Mouse (Mus musculus) right cerebral cortex, postnatal 10 days (tissue): ENCODE measurements around the gene B230217C12Rik.
"Not testable (repeated sequence)": the region's sequence is repeated elsewhere in the genome, so short reads cannot be mapped to it uniquely, and the experiment has no call there.

Experiments
- DNase-seq, 2 experiments: peaks; one replicate each; pipeline ENCODE4 v3.0.0; 2021; ENCODE audit warnings: low spot score in 2 of 2

B230217C12Rik gene

DNA sequence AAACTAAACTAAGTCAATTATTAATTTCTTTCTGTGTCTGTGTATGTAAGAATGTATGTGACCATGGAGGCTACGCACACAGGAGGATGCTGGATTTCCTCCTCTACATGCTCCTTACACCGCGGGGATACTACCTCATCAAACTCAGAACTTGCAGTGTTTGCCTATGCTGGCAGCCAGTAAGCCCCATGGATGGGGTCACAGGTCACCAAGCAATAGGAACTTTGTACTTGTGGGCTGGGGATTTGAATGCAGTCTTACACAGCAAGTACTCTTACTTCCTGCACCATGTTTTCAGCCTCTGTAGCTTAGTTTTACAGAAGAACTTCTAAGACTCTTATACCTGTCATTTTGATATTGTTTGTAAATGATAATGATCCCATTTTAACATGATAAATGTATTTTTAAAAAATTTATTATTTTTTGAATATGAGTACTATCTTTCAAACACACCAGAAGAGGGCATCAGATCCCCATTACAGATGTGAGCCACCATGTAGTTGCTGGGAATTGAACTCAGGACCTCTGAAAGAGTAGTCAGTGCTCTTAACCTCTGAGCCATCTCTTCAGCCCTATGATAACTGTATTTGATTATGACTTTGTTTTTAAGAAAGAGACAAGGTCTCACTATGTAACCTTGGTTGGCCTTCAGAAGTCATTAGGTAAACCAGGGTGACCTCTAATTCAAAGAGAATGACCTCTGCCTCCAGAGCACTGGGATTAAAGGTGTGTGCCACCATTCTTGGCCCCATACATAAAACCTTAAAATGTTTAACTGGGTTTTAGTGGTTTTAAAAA, 25.7 kb downstream of the B230217C12Rik start:
- no peak for DNase-seq

DNA sequence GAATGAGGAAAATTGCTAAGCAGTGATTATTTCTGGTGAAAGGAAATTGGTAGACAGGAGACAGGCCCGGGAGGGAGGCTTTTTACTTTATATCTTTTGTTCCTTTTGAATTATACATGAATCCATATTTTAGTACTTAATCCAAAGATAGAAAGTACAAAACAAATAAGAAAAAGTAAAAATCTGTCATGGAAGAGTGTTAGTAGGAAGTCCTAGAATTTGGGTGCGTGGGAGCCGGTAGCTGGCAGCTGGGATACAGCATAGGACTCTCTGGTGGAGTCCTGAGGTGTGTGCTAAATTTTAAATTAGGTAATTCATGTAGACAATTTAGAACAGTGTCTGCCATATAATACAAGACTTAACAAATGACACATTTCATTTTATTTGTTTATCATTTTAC, 27.0 kb downstream of the B230217C12Rik start:
- DNase-seq, result peak; percentile 47 to 51

DNA sequence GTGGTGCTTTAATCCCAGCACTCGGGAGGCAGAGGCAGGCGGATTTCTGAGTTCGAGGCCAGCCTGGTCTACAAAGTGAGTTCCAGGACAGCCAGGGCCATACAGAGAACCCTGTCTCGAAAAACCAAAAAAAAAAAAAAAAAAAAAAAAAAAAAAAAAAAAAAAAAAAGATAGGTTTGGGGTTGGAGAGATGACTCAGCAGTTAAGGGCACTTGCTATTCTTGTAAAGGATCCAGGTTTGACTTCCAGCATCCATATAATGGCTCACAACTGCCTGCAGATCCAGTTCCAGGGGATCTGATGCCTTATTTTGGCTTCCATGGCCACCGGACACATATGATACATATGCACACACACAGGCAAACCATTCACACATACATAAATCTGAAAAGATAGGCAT, 31.8 kb downstream of the B230217C12Rik start:
- DNase-seq, result not testable (repeated sequence)

DNA sequence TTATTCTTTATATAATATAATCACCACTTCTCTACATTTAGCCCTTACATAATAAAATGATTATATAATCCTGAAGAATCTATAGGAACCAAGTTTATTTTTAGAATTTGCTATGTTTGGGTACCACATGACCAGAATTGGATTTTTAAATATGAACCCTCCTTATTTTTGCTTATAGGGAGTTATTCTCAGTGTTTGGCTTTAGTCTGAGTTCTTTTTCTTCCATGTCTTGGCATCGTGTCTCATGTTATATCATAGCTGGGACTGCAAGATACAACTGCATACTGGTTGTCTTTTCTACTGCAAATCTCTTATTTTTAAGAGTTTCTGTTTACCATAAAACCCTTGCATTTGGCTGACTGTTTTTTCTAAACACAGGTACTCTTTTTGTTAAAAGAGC, 33.8 kb downstream of the B230217C12Rik start:
- no peak for DNase-seq

DNA sequence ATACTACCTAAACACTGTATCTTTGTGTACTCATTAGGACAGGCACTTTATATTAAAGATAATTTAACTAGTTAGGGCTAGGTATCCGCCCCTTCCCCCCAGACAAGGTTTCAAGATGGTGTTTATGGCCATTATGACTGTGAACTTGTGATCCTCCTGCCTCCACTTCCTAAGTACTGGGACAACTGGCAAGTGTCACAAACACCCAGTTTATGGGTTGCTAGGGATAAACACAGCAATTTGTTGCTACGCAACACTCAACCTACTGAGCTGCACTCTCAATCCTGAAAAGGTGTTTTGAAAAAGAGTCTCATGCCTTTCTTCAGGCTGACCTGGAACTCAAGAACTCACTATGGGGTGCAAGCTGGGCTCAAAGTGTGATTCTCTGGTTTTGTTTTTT, 36.8 kb downstream of the B230217C12Rik start:
- DNase-seq, result no peak

- no peak for DNase-seq
Observed at GRCm38 (mm10) chr11:97880362-97880761, 39.8 kb downstream of the B230217C12Rik start.

- DNase-seq, result peak; percentile 69 to 74
Observed at GRCm38 (mm10) chr11:97883542-97883917, 43.0 kb downstream of the B230217C12Rik start.

GRCm38 (mm10) chr11:97883918-97884600, 43.5 kb downstream of the B230217C12Rik start, which contains the start of gene Fbxo47:
Gene Fbxo47, minus strand, starts transcription at chr11:97884154.
- peak; percentile 97 to 98 for DNase-seq

DNA sequence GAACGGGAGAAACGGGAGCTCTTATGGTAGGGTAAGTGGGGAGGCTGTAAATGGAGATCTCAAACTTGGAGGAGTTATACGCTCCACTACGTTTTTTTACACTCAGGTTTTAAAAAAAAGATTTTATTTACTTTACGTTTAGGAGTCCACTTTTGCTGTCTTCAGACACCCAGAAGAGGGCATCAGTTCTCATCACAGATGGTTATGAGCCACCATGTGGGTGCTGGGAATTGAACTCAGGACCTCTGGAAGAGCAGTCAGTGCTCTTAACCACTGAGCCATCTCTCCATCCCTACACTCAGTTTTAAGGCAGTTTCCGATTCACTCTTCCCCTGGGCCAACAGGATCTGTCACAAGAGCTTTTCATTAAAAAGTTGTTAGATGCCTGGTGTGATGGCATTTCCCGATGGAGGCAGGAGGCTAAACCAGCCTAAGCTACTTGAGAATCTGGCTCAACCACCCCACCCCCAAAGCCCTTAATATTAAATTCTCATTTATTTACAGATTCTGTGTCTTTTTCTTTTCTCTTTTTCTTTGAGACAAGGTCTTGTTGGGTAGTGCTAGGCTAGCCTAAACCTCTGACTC, 44.1 kb downstream of the B230217C12Rik start:
- no peak for DNase-seq

DNA sequence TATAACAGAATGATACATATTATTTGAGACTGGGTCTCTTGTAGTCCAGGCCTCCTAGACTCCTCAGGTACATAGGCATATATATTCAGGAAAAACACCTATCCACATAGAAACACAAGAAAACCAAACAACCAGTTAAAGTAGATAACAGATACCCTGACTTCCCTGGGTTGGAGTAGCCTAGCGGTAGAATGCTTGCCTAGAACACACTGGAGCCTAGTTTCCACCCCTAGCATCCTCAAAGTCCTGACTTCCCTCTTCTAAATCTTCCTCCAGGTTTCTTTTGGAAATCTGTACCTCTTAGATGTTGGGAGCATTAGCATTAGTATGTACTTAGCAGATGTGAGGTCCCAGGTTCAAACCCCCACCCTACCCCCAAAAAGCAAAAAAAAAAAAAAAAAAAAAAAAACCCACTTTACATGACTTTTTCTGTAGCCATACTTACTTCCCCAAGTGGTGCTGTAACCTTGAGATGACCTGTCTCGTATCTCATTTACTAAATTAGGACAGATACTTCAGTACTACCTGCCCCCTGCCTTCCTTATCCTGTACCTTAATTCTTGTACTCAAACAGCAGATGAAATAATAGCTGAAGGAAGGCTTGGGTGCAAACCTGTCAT, 44.8 kb downstream of the B230217C12Rik start:
- no peak for DNase-seq

- DNase-seq, result no peak
Observed at GRCm38 (mm10) chr11:97891821-97892220, 51.2 kb downstream of the B230217C12Rik start.
